Mouse (Mus musculus) cerebellum, adult (tissue): ENCODE data around the gene Gm20388.

Experiments used
- ATAC-seq: cut with Nextera tagmentation; 2 replicates; pipeline ENCODE4 v1.9.2; 2017; ENCODE audit warnings: mild to moderate bottlenecking, moderate library complexity, mixed read lengths; ENCODE audit not compliant: insufficient number of reproducible peaks, low FRiP score, low TSS enrichment

Gm20388 gene

DNA sequence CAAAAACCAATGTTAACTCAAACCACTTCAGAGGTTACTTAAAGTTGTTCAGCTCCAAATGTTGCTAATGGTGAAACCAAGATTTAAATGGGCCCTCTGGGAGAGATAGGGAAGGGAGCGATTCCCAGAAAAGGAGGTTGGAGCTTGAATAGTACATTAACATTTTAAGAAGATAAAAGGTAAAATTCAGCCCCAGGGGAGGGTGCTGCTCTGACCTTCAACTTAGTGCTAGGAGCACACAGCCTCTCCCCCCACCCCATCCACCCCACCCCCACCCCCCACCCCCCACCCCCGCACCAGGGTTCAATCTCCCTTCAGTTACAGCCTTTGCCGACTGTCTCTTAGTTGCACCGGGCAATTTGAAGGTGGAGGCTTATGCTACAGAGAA lies 3851.2 kb downstream of the Gm20388 start:
- no peak for ATAC-seq

DNA sequence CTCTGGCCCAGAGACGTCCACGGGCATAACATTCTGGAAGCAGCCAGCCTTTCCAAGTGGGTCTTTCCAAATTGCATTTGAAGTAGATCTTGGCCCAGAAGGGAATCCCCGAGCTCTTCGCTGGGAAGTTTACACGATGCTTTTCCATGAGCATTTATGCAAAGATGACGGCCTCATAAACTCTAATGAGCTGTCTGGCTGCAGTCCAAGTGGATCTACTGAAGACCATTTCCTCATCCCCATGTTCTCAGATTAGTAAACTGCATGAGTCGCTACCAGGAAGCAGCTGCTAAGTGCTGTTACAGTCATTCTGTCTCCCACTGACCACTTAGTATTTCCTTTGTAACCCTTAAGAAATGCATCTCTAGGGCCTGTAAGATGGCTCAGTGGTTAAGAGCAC lies 3852.7 kb downstream of the Gm20388 start:
- ATAC-seq: no peak

DNA sequence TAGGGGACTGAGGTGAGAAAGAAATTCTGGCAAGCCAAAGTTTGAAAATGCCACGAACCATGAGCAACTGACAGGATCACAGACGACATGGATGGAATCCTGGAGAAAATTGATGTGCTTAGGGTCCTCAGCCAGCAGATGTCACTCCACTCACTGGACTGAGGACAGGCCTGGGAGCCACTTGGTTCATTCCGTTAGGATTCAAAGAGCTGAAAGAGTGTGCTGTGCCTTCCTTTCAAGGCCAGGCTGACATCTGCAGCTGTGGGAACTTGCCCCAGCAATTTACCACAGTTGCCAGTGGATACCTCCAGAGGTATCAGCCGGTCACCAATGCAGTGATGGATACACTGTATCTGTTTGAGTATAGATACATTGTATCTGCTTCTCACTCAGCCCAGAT lies 3854.0 kb downstream of the Gm20388 start:
- ATAC-seq: no peak

DNA sequence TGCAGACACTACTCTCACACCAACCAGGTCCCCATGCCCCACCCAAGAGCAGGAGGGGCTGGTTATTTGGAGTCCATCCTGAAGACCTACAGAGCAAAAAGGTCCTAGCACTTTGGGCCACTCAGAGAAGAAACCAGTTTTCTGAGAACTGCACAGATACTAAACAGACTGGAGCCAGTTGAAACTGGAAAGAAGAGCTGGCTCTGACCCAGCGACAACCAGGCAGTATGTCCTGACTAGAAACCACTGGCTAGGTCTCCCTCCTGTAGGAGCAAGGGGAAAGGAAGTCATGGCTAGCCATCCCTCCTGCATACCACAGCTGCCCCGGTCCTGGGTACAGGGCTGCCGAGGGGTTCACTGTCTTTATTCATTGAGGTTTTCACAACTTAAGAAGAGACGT lies 3855.9 kb downstream of the Gm20388 start:
- no peak for ATAC-seq

DNA sequence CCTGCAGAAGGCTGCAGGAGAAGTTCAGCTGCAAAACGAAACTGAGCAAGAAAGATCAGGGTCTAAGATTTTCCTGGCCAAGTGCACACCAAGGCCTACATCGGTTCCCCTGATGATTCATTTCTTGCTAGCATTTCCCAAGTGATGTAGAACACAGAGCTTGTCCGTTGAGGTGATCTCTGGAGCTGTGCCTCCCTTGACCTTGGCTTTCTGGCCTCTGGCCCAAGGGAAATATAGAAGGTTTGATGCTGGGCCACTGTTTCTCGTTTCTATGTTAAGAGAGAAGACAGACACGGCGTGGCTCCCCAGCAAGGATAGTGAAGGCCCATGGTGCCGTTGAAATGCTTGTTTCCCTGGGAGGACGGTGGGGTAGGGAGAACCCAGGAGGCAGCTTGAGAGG lies 3857.2 kb downstream of the Gm20388 start:
- no peak for ATAC-seq

DNA sequence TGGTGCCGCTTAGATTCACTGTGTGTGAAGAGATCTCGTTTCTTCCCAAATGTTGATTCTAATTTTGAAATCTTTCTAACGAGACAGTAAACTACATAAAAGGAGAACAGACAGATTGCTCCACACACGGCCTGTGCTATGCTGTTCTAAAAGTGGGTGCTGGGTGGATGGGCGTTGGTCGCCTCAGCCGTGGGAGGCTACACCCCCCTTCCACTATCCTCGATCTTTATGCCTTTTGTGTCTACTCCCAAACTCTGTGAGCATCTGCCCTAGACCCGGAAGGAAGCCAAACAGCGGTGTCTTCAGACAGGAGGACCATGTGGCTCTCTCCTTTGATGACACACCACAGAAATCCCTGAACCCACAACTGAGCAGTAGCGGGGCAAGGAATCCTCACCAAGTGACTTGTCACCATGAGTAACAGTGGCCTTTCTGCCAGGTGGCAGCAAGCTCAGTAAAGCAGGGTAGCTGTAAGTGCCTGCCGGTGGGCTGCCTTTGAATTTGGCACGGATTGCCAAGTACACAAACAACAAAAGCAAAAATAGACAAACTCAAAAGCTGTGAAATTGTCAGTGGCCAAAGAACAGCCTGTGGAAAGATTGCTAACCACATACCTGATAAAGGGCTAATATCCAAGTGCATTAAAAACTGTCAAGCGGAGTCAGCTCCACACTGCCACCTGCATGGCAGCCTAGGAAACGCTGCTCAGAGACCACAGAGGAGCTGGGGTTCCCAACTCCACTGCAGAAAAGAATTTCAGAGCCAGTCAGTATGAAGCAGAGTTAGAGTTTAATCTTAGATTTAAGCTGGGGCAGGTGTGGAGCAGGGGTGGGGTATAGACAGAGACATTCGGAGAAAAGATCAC lies 3858.1 kb downstream of the Gm20388 start:
- no peak for ATAC-seq

DNA sequence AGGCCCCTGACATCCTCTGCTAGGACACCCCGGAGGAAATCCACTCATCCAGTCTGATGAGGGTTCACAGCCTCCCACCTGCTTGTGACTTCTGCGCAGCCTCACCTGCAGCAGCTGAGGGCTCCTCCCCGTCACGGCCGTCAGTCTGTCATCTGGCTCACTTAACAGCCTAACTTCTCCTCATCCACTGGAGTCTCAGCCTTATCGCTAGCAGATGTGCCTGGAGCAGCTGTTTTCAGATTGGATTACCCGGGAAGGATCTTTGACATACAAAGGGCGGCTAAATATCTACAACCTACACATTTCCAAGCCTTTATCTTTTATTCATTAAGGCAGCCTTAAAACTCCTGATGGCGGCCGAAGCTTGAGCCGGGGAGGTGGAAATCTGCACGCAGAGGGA lies 3862.8 kb downstream of the Gm20388 start:
- no peak for ATAC-seq

DNA sequence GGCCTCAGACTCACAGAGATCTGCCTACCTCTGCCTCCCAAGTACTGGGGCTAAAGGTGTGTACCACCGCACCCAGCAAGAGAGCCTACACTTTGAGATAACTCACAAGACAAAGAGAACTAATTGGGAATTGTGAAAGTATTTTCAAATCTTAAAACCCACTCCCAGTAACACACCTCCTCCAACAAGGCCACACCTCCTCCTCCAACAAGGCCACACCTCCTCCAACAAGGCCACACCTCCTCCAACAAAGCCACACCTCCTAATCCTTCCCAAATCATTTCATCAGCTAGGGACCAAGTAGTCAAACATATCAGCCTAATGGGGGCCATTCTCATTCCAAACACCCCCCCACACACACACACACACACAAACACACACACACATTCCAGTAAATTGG lies 3863.8 kb downstream of the Gm20388 start:
- no peak for ATAC-seq

DNA sequence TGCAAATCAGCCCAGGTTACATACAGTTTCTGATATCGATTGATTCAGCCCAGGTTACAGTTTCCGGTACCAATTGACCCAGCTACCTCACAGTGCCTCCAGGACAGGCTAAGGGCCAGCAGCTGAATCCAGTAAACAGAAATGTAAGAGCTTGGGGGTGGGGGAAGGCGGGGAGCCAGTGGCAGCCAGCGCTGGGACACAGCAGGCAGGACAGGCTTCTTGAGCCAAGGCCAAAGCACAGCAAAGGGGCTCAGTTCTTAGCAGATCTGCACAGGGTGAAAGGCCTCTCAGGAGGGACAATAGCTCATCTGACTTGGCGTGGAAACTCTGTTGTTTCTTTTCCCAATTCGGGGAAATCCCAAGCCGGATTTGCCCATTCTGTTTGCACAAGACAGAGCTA lies 3866.7 kb downstream of the Gm20388 start:
- ATAC-seq: no peak

DNA sequence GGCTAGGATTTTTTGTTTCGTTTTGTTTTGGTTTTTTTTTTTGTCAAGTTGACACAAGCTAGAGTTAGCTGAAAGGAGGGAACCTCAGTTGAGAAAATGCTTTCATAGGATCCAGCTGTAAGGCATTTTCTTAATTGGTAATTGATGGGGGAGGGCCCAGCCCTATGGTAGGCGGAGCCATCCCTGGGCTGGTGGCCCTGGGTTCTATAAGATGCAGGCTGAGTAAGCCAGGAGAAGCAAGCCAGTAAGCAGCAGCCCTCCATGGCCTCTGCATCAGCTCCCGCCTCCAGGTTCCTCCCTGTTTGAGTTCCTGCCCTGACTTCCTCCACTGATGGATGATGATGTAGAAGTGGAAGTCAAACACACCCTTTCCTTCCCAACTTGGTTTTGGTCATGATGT lies 3869.8 kb downstream of the Gm20388 start:
- no peak for ATAC-seq

DNA sequence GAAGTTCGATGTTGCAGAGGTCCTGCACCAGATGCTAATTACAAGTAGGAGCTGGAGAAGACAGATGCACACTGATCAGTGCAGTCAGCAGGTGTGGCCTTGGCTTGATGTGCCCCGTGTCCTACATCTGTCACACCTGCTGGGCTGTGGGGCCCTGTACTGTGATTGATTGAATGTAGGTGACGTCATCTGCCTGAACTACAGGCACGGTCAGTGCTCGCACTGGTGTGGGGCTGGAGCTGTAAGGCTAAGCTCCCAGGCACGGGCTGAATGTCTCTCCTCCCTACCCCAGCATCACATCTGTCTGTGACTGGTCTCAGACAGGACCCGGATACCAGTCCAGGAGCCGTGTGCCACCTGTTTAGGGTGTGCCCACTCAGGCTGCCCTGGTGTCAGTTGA lies 3870.6 kb downstream of the Gm20388 start:
- no peak for ATAC-seq

DNA sequence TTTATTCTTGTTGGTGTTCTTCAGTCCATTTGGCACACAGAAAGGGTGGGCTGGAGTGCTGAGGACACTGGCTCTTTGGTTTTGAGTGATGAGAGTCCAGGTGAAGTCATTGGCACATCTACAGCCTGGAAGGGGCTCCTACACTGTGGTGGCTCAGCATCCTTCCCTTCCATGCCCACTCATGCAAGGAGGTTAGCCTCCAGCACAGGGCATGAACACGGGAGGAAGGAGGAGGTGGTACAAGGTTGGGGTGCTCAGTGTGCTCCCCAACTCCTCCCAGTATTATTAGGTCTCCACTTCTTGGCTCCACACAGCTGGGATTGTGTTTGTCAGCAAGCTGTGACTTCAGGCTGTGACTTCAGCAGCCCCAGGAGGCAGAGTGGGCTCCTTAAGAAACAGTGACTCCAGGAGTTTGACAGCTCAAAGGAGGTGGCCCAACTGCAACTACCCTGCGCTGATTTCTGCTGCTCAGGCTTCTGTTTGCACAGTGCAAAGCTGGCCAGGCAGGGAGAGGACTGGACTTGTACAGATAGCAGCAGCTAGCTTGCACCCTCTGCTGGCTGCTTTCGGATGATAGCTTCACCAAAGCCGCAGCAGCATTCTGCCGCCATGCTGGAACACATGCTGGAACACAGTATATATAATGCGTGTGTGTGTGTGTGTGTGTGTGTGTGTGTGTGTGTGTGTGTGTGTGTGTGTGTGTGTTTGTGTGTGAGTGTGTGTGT lies 3873.0 kb downstream of the Gm20388 start:
- ATAC-seq: peak; percentile 78; the same call in 1 of the 2 replicates

DNA sequence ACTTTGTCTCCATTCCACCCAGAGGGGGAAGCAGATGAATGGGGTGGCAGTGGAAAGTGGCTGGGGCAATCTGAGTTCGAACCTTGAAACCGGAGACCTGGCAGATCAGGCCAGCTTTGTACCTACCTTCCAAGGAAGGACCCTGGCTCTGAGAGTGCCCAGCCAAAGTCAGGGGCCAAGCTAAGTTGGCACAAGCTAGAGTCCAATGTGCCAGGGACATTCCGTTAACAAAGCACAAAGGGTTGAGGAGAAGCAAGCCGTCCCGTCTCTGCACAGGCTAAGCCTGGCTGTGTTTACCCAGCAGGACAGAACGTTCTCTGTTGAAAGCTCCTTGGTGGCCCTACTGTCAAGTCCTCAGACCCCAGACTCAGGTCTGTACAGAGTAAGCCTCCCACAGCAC lies 3875.5 kb downstream of the Gm20388 start:
- ATAC-seq: no peak

DNA sequence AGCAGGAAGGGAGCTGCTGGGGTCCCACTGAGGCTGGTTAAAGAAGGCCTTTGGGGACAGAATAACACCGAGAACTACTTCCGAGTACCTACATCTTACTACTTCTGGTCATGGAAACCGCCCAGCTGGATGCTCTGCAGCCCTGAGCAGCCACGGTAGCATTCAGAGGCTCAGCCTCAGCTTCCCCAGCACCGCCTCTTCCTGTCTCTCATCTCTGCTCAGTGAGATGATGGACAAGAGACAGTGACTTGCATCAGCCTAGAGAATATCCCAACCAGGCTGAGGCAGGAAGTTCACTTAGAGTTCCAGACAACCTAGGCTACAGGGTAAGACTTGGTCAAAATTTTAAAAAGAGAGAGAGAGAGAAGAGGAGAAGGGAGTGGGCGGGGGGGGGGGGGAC lies 3876.0 kb downstream of the Gm20388 start:
- ATAC-seq: no peak

DNA sequence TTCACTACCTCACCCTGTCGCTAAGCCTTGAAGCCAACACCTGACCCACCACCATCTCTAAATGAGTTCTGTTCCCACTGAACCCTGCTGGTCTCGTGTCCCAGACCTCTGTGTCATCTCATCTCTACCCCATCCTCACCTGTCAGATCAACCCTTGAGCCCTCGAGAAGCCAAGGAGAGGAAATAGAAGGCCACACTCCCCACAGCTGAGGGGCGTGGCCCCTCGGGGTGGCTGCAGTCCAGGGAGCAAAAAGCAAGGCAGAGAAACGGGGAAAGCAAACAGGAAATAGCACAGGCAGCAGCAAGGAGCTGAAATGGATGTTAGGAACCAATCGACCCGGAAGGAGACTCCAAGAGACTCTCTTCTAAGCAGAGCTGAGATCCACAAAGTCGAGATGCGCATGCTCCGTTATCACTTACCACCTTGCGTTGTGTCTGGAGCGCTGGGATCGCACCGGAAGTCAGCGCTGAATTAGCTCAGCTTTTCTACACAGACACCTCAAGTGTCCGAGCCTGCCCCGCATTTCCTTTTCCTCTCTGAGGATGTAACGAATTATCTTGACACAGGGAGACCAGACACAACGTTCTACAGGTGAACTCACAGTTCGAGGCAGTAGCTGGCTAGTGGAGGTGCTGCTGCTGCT lies 3876.7 kb downstream of the Gm20388 start:
- ATAC-seq: no peak

DNA sequence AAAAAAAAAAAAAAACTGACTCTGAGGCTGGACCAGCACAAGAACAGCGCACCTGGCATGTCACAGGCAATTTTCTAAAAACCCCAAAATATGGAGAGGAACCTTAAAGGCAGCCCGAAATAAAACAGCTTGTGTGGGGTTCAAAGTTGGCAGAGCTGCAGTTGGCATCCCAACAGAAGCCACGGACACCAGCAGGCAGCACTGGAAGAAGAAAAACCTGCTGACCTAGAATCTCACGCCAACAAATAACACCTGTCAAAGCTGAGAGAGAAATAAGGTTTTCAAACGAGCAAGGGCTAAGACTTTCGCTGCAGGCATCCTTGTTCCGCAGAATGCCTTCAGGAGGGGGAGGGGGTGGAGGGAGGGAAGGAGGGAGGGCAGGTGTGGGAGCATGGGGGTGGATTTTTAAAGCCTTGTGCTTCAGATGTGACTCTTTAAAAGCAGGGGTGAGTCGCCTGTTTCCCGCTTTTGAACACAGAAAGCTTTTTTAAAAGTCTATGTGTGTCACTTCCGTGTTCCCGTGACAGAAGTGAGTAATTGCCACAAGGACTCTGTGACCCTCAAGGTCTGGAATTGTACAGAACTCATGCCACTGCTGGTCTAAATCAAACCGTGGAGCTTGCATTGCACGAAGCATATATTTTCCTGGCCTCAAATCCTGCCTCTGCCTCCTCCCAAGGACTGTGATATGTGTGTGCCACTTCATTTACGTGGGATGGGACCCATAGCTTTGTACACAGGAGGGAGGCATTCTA lies 3878.0 kb downstream of the Gm20388 start:
- ATAC-seq: 0 out of 2 replicates have a peak, but pooled peaks have one; percentile 37

DNA sequence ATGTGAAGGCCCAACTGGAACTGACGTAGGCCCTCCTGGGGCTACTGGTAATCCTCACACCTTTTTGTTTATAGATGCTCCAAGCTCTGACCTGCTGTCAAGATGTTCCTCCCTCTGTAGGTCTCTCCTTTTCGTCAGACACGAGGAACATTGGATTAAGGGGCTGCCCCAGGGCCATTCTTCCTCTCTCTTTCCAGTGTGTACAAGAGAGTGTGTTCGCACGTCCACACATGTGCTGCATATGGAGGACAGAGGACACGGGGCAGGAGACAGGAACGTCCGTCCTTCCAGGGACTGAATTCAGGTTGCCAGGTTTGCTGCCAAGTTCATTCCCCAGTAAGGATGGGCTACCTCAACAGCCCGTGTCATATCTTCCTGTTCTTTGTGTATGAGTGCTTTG lies 3878.8 kb downstream of the Gm20388 start:
- ATAC-seq: no peak

DNA sequence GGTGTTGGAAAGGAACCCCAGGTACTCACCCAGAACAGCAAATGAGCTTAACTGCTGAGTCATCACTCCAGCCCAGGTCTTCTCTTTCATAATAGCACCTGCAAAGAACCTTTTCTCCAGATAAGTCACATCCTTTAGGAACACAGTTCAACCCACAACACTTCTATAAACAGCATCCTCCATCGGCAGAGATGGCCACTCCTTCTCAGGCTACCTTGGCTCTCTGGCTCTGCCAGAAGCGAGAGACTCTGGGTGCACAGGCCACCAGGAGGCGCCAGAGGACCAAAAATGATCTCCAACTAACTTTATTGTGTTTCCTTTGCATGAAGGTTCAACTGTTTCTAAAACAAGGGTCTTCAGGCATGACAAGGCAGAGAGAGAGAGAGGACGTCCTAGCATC lies 3879.3 kb downstream of the Gm20388 start:
- ATAC-seq: 0 out of 2 replicates have a peak, but pooled peaks have one; percentile 31

DNA sequence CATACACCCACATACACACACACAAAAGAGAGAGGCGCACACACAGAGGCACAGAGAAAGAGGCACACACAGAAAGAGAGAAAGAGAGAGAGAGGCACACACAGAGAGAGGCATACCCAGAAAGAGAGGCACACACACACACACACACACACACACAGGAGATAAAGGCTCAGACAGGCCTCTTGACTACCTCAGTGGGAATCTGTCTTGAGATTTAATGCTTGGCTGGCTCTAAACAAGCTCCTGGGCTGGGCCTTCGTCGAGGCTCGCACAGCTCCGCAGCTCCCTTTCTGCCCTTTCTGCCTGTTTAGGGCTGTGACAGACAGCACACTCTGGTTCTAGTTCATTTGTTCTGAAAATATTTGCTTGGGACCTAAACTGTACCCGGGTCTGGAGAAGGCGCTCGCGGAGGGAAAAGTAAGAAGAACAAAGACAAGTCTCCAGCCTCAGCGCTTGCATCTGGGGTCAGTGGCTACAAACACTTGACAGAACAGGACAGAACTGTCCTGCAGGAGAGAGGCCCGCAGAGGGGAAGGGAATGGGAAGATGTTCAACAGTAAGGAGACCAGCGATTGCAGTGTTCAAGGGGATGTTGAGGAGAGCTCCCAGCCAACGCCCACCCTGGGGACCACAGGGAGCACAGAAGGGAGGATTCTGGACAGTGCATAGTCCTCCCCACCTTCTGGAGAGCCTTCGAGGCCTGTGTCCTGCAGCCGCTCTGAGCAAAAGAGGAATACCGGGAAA lies 3880.6 kb downstream of the Gm20388 start:
- ATAC-seq: no peak

DNA sequence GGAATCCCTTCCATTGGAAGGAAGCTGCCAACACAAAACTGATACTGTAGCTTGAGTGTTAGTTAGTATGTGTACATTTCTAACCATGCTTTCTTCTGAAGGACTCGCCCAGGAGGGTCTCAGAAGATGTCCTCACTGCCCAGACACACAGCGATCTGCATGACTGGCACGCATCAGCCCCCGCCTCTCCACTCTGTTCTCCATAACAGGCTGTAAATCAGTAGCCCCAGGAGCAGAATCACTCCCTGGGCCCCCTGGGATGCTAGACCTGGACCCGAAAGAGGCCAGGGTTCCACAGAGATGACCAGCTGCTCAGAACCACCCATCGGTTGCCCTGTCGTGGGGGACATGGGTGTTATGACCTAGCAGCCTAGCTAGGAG lies 3881.2 kb downstream of the Gm20388 start:
- ATAC-seq: no peak
